Mouse (Mus musculus): ENCODE measurements around the gene Ephx3.
"Not testable (repeated sequence)": the region's sequence is repeated elsewhere in the genome, so short reads cannot be mapped to it uniquely, and the experiment has no call there.

Gene Ephx3

GRCm38 (mm10) chr17:32188863-32189636, at the start of gene Ephx3:
Ephx3 (minus strand) TSS chr17:32189549.
- in situ Hi-C loops (cut with MboI; ENCODE audit: low pct_unique_long_range_greater_than_20kb in 1 of 2, low sequenced_read_pairs in 2 of 2, unreplicated experiment in 1 of 2): no loop called here

DNA sequence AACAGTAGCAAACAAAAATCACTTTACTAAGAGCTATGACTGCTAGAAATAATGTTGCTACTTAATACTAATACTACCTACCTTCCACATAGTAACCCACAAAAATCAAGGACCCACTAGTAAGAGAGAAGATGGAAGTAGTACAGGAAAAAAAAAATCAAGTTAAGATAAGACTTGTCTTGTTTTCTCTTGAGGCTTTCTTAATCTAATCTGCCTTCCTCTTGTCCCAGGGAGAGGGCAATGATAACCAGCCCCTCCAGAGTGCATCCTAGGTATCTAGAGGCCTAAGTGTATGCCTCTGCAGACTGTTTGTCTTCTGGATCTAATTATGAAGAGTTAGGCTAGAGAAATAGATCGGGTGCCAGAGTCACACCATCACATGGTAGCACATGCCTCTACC, 49.2 kb upstream of the Ephx3 start:
- in situ Hi-C loops (cut with MboI; ENCODE audit: low pct_unique_long_range_greater_than_20kb in 1 of 2, low sequenced_read_pairs in 2 of 2, unreplicated experiment in 1 of 2): no loop called here

DNA sequence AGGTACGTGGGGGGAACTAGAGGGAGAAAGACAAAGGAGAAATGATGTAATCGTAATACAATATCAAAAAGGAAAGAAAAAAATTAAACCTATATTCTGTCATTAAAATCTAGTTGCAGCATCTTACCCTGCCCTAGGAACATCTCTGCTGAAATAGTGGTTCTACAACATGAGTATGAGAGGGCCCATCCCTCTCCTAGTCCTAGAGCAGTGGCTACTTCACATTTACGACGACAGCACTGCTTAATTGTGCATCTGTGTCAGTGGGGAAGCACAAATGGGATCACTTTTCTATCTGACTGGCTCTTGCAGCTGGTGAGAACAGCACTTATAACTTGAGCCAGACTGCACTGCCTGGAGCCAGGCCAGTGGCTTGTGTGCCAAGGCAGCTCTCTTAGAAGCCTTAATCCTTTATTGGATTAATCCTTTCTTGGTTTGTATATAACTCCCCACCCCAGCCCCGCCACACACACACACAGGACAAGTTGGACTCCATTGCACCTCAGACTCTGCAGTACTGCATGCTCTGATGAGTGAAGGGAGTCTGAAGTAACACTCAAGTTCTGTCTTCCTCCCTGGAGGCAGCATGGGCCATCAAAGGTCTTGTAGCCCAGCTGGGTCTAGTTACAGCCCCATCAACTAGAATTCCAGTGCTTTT, 46.3 kb upstream of the Ephx3 start:
- in situ Hi-C loops (cut with MboI; ENCODE audit: low pct_unique_long_range_greater_than_20kb in 1 of 2, low sequenced_read_pairs in 2 of 2, unreplicated experiment in 1 of 2): no loop called here

GRCm38 (mm10) chr17:32233174-32233573, 43.8 kb upstream of the Ephx3 start:
- in situ Hi-C loops (cut with MboI; ENCODE audit: low pct_unique_long_range_greater_than_20kb in 1 of 2, low sequenced_read_pairs in 2 of 2, unreplicated experiment in 1 of 2): no loop called here

- in situ Hi-C loops (cut with MboI; ENCODE audit: low pct_unique_long_range_greater_than_20kb in 1 of 2, low sequenced_read_pairs in 2 of 2, unreplicated experiment in 1 of 2): no loop called here
These were observed 39.9 kb upstream of the Ephx3 start for GRCm38 (mm10) chr17:32229256-32229655.

DNA sequence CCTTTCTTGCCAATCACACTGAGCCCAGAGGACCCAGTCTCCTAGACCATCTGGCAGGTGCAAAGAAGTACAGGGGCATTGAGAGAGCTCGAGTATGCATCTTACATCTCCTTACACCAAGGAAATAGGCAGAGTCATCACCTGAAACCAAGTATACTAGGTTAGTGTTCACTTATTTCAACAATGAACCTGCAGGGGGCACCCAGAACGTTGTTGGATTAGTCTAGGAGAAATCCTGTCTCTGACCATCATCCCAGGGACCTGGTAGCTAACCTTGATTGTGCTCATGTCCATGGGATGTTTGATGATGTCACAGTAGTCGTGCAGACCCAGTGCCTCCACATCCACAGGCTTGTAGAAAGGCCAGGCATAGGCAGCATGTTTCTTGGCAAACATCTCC, 31.5 kb upstream of the Ephx3 start:
- in situ Hi-C loops (cut with MboI; ENCODE audit: low pct_unique_long_range_greater_than_20kb in 1 of 2, low sequenced_read_pairs in 2 of 2, unreplicated experiment in 1 of 2): no loop called here

- in situ Hi-C loops (cut with MboI; ENCODE audit: low pct_unique_long_range_greater_than_20kb in 1 of 2, low sequenced_read_pairs in 2 of 2, unreplicated experiment in 1 of 2): not testable (repeated sequence)
These were observed 26.2 kb upstream of the Ephx3 start for GRCm38 (mm10) chr17:32215587-32215986.

GRCm38 (mm10) chr17:32211554-32211953, 22.2 kb upstream of the Ephx3 start:
- in situ Hi-C loops (cut with MboI; ENCODE audit: low pct_unique_long_range_greater_than_20kb in 1 of 2, low sequenced_read_pairs in 2 of 2, unreplicated experiment in 1 of 2): not testable (repeated sequence)

- in situ Hi-C loops (cut with MboI; ENCODE audit: low pct_unique_long_range_greater_than_20kb in 1 of 2, low sequenced_read_pairs in 2 of 2, unreplicated experiment in 1 of 2): no loop called here
These were observed 20.4 kb upstream of the Ephx3 start for GRCm38 (mm10) chr17:32209752-32210151.

DNA sequence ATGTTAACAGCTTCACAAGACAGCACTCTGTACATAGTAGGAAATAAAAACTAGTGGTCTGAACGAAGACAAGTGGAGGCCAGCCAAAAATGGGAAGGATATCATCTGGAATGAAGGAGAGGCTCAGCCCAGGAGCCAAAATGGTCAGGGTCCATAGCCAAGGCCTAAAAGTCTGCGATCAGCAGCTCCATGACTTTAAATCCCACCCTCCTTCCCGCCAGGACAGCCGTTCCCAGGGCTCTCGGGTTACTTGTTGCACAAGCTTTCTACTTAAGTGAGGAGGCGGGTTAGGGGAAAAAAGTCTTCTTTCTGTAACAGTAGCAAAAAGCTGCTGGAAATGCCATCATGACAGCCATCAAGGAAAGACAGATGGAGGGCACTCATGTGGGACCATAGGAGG, 19.8 kb upstream of the Ephx3 start:
- in situ Hi-C loops (cut with MboI; ENCODE audit: low pct_unique_long_range_greater_than_20kb in 1 of 2, low sequenced_read_pairs in 2 of 2, unreplicated experiment in 1 of 2): no loop called here

DNA sequence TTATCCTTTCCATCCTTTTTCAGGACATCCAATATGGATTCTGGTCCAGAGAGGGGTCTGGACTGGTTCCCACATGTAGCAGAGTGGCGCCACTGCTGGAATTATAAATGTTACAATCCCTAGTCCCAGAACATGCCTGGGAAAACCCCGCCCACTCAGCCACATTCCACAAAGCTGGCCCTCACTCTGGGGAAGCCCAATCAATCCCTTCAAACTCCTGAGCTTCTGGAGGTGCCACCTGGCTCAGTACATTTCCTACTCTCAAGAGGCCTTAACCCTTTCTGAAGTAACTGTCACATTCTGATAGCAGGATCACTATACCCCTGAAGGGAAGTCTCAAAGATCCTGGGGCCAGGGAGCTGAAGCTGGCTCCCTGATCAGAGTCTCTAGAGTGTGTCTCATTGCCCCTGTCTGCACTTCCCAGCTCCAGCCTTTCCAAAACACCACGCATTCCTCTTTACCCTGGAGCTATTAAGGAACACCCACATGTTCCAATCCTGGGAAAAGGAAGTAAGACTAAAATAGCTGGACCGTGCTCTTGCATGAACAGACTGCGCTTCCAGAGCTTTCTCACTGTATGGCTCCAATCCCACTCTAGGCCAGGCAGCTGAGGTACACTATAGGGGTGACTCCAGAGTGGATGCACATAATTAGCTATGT, 18.4 kb upstream of the Ephx3 start:
- in situ Hi-C loops (cut with MboI; ENCODE audit: low pct_unique_long_range_greater_than_20kb in 1 of 2, low sequenced_read_pairs in 2 of 2, unreplicated experiment in 1 of 2): no loop called here

DNA sequence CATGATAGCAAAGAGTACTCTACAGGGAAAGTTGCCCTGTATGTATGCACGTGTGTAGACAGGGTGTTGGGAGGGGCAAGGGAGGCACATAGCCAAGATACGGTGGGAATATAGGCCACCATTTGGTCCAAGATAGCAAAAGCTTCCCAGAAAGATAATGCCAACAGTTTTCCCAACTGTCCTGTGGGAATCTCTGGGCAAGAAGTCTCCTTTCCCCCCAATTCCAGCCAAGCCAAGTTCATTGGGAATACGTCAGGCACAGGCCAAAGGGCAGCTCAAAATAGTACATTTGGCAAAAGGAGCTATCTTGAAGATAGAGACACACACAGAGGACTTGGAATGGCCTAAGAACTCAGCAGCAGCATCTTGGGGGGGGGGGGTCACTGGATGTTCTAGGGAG, 16.0 kb upstream of the Ephx3 start:
- in situ Hi-C loops (cut with MboI; ENCODE audit: low pct_unique_long_range_greater_than_20kb in 1 of 2, low sequenced_read_pairs in 2 of 2, unreplicated experiment in 1 of 2): no loop called here

- in situ Hi-C loops (cut with MboI; ENCODE audit: low pct_unique_long_range_greater_than_20kb in 1 of 2, low sequenced_read_pairs in 2 of 2, unreplicated experiment in 1 of 2): no loop called here
These were observed 13.6 kb upstream of the Ephx3 start for GRCm38 (mm10) chr17:32202972-32203371.

- in situ Hi-C loops (cut with MboI; ENCODE audit: low pct_unique_long_range_greater_than_20kb in 1 of 2, low sequenced_read_pairs in 2 of 2, unreplicated experiment in 1 of 2): no loop called here
These were observed 11.7 kb upstream of the Ephx3 start for GRCm38 (mm10) chr17:32201086-32201485.

GRCm38 (mm10) chr17:32199796-32200195, 10.4 kb upstream of the Ephx3 start:
- in situ Hi-C loops (cut with MboI; ENCODE audit: low pct_unique_long_range_greater_than_20kb in 1 of 2, low sequenced_read_pairs in 2 of 2, unreplicated experiment in 1 of 2): no loop called here

DNA sequence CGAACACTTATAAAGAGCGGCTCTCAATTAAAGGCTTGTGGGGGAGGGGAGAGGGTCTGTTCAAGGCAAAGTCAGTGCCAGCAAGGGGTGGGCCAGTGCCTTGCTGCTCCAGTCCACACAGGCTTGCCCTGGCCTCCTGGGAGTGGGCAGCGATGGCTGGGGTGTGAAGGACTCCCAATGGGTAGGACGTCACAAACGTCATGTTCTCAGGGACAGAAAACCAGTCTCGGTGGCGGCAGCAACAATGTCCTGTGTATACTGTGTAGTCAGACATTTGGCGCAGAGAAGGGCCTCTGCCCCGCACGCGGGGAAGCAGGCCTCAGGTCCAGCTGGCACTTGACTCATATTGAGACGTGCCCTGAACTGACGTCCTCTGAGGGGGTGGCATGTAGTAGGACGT, 7.8 kb upstream of the Ephx3 start:
- in situ Hi-C loops (cut with MboI; ENCODE audit: low pct_unique_long_range_greater_than_20kb in 1 of 2, low sequenced_read_pairs in 2 of 2, unreplicated experiment in 1 of 2): no loop called here

GRCm38 (mm10) chr17:32195725-32196124, 6.4 kb upstream of the Ephx3 start:
- in situ Hi-C loops (cut with MboI; ENCODE audit: low pct_unique_long_range_greater_than_20kb in 1 of 2, low sequenced_read_pairs in 2 of 2, unreplicated experiment in 1 of 2): no loop called here

DNA sequence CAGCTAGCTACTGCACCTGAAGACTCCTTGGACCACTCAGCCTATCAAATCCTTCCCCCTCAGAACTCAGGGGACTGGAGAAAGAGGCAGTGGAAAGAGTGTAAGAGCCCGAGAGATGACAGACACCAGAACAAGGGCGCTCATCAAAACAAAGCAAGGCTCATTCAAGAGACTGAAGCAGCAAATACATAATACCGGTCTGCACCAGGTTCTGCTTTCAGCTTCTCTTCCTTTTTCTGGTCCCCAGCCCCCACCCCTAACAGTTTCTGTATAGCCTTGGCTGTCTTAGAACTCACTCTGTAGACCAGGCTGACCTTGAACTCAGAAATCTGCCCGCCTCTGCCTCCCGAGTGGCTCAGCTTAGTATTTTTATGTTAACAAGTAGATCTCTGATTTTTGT, 3.7 kb upstream of the Ephx3 start:
- in situ Hi-C loops (cut with MboI; ENCODE audit: low pct_unique_long_range_greater_than_20kb in 1 of 2, low sequenced_read_pairs in 2 of 2, unreplicated experiment in 1 of 2): no loop called here

DNA sequence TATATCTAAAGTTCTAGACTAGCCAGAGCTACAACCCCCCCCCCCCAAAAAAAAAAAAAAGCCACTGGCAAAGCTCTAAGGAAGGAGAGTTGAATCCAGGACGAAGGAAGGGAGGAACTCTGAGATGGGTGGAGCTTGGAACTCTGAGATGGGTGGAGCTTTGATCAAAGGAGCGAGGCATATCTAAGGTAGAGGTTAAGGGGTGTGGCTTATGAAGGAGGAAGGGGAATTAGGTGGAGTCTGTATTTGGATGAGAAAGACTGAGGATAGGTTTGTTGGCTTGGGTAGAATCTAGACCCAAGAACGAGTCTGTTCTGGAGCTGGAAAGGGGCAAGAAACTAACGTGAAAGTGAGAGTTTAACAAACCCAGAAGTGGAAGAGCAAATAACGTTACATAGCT, 501 bp upstream of the Ephx3 start:
- in situ Hi-C loops (cut with MboI; ENCODE audit: low pct_unique_long_range_greater_than_20kb in 1 of 2, low sequenced_read_pairs in 2 of 2, unreplicated experiment in 1 of 2): no loop called here

DNA sequence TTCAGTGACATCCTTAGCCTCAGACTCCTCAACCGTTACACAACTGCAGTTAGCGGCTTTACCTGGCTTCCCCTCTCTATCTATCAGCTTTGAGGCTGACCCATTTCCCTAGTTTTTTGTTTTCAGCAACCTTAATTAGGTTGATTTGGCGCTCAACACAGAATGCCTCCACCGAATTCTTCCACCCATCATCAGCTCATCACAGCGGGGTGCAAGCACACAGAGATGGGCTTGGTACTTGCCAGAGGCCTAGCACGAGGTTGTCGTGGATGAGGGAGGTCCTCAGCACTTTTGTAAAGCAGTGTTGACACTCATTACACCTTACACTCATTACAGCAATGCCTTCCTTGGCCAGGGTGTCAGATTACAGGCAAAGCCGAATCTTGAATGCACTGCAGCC, 6.3 kb downstream of the Ephx3 start:
- in situ Hi-C loops (cut with MboI; ENCODE audit: low pct_unique_long_range_greater_than_20kb in 1 of 2, low sequenced_read_pairs in 2 of 2, unreplicated experiment in 1 of 2): no loop called here
